7 mouse cellular contexts compared by ENCODE assay signal in the genomic region with DNA sequence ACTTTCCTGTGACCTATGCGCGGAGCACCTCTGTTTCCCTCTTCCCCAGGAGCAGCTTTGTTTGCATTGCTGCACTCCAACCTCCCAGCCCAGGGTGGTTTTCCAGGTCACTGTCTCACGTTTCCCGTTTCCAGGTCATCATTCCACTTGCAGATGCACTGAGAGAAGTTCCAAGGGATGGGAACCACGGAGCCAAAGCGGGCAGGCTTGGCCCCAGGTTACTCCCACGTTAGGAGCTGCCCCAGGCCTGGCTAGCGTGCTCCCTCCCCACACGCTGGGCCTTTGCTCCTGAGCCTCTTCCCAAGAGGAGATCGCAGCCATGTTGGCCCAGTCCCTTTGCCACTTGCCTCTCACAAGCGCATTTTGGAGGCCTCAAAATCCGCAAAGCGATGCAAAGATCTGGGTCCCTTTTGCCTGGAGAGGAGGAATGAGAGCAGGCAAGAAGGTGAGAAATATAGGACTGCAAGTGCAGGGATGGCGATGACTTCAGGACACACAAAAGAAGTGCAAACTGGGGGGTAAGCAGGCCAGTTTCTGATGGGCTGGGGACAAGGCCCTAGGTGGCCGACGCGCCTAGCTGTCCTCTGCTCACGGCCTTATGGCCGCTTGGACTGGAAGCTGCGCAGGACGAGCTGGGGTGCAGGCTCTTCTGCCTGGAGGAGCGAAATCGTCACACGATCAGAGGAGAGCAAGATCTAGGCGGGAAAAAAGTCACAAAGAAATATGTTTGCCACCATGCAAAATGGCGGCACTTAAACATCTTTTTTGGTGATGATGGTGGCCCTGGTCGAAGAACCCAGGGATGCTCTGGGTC. TPM values are rescaled to one million over a fixed set of nuclear protein-coding genes. Genes with fewer than 3 reads are reported as not detected.
DNase-seq lines count a peak whose midpoint lies in the region; ATAC-seq and TF ChIP-seq lines count a peak whose summit lies in the region.

No protein-coding gene starts in this region.

- TF ChIP-seq CTCF in E14TG2a.4 (conservative IDR thresholded peaks at IDR 0.05; ENCODE audit: low read length) = no peak
- TF ChIP-seq CTCF in liver, embryonic 14.5 days (IDR thresholded peaks at IDR 0.05; ENCODE audit: low read depth) = no peak

- H3K4me1 ChIP-seq in E14TG2a.4 (replicated peaks; ENCODE audit: low read depth, low read length) = peaks cover 44% of the 10 kb centered on the region
- H3K4me1 ChIP-seq in liver, embryonic 14.5 days (replicated peaks; ENCODE audit: control insufficient read depth in 2 of 2, insufficient read depth in 2 of 2, low read length in 1 of 2) = peaks cover 0 to 8% of the 10 kb centered on the region in 2 experiments; a peak in 1 of 4 replicates

- H3K9ac ChIP-seq in liver, embryonic 14.5 days (replicated peaks) = no peak overlapping the region

- peak overlapping the region; percentile 18; the same call in 1 of the 2 replicates for H3K4me2 ChIP-seq in liver, embryonic 14.5 days (ENCODE audit: low read depth)

- DNase-seq in ES-CJ7 (ENCODE audit: low read depth, low spot score) = peak; percentile 79
- peak; percentile 7 for DNase-seq in heart, postnatal 4 days
- DNase-seq in liver, embryonic 14.5 days (ENCODE audit: low read depth in 3 of 3, low spot score in 3 of 3) = no peak
- no peak for DNase-seq in left cerebral cortex, adult 18-20 months (ENCODE audit: low spot score in 2 of 2)
- no peak for DNase-seq in cerebellum, postnatal 36 days
- no peak for DNase-seq in thymus, postnatal 10 days (ENCODE audit: low spot score in 2 of 2)

- WGBS in liver, embryonic 14.5 days (ENCODE audit: insufficient replicate concordance) = 68% methylated on average over 27 of the region's 27 CpGs

- ATAC-seq in liver, embryonic 14.5 days (ENCODE audit: insufficient read depth) = 0 out of 2 replicates have a peak, but pooled peaks have one; percentile 23

- TF ChIP-seq EP300 in liver, embryonic 14.5 days (IDR thresholded peaks at IDR 0.05; ENCODE audit: low read depth) = no peak

- H3K27me3 ChIP-seq in E14TG2a.4 (ENCODE audit: insufficient read depth, low read length) = peaks cover 76% of the 10 kb centered on the region
- peaks cover 52% of the 10 kb centered on the region for H3K27me3 ChIP-seq in liver, embryonic 14.5 days (ENCODE audit: control insufficient read depth, insufficient read depth, low read length)

- H3K9me3 ChIP-seq in E14TG2a.4 (ENCODE audit: low read length) = no peaks in the 10 kb centered on the region
- H3K9me3 ChIP-seq in liver, embryonic 14.5 days (ENCODE audit: control insufficient read depth, low read length) = no peaks in the 10 kb centered on the region

- H3K36me3 ChIP-seq in E14TG2a.4 (ENCODE audit: insufficient read depth, low read length) = no peaks in the 10 kb centered on the region
- no peaks in the 10 kb centered on the region for H3K36me3 ChIP-seq in liver, embryonic 14.5 days (replicated peaks; ENCODE audit: control insufficient read depth, insufficient read depth, low read depth)

- peak overlapping the region; percentile 68 for H3K4me3 ChIP-seq in E14TG2a.4 (replicated peaks; ENCODE audit: low read length)
- no peak overlapping the region for H3K4me3 ChIP-seq in liver, embryonic 14.5 days (ENCODE audit: insufficient read depth in 1 of 2, low read depth in 2 of 2, low read length in 2 of 2)

- no peak overlapping the region for H3K27ac ChIP-seq in liver, embryonic 14.5 days

RNA-seq across cellular contexts. Expression of a gene that starts 3.0 kb away (rescaled TPM):
- total RNA-seq in heart, postnatal 4 days (2021) = 1 to 10 TPM; 4.7 to 5.0 TPM
- 0.32 and 0.48 TPM in 2 replicates for polyA plus RNA-seq in liver, embryonic 14.5 days (2012; rRNA removed)
- polyA plus RNA-seq in liver, embryonic 14.5 days (2014; fragmentation: Nextera tagmentation; extraction: Ambion mirVana) = 0.36 and 0.81 TPM in 2 replicates
- 1 to 10 TPM; 2.9 to 5.6 TPM for total RNA-seq in left cerebral cortex, adult 18-20 months (2021)

RNA-seq across cellular contexts. Expression of a gene that starts 8.3 kb away (rescaled TPM):
- total RNA-seq in heart, postnatal 4 days (2021) = 1 to 10 TPM; 6.3 to 7.2 TPM
- polyA plus RNA-seq in liver, embryonic 14.5 days (2012; rRNA removed) = 0.48 and 0.60 TPM in 2 replicates
- polyA plus RNA-seq in liver, embryonic 14.5 days (2014; fragmentation: Nextera tagmentation; extraction: Ambion mirVana) = 0.27 and 0.43 TPM in 2 replicates
- total RNA-seq in left cerebral cortex, adult 18-20 months (2021) = 1 to 10 TPM; 7.4 to 8.7 TPM

RNA-seq across cellular contexts. Expression of a gene that starts 14.5 kb away (rescaled TPM):
- total RNA-seq in heart, postnatal 4 days (2021) = 10 to 100 TPM; 41.5 to 44.3 TPM
- 13.4 and 16.4 TPM in 2 replicates for polyA plus RNA-seq in liver, embryonic 14.5 days (2012; rRNA removed)
- polyA plus RNA-seq in liver, embryonic 14.5 days (2014; fragmentation: Nextera tagmentation; extraction: Ambion mirVana) = 14.4 and 19.7 TPM in 2 replicates
- 10 to 100 TPM; 51.5 to 55.7 TPM for total RNA-seq in left cerebral cortex, adult 18-20 months (2021)

RNA-seq across cellular contexts. Expression of a gene that starts 43.8 kb away (rescaled TPM):
- not detected for total RNA-seq in heart, postnatal 4 days (2021)
- not detected in 2 replicates for polyA plus RNA-seq in liver, embryonic 14.5 days (2012; rRNA removed)
- not detected in 2 replicates for polyA plus RNA-seq in liver, embryonic 14.5 days (2014; fragmentation: Nextera tagmentation; extraction: Ambion mirVana)
- not detected for total RNA-seq in left cerebral cortex, adult 18-20 months (2021)

Comparison
In these comparisons a context has a peak if more than half of its experiments do, and no peak if none do; other contexts are left out.
1. DNase-seq: peak in ES-CJ7 (single experiment) and heart, postnatal 4 days (single experiment); none in liver, embryonic 14.5 days (0 of 3), left cerebral cortex, adult 18-20 months (0 of 2), cerebellum, postnatal 36 days (0 of 2) and thymus, postnatal 10 days (0 of 2).